Mouse (Mus musculus) intestine, embryonic 15.5 days (tissue): ENCODE results near the gene Dmap1. TPM values are rescaled to one million over a fixed set of nuclear protein-coding genes. Genes with fewer than 3 reads are reported as not detected.

Experiments
- ATAC-seq: fragments of 200-750 bp; cut with Nextera tagmentation; 2 replicates; pipeline ENCODE4 v1.8.0; 2017; ENCODE audit warnings: moderate TSS enrichment, moderate library complexity
- H3K27ac ChIP-seq: fragments of 300-500 bp; sonication (generic); 2 replicates; pipeline ENCODE4 v1.5.1; 2015; ENCODE audit warnings: mild to moderate bottlenecking, inconsistent platforms
- H3K27me3 ChIP-seq: fragments of 300-500 bp; sonication (generic); replicated peaks from 2 replicates; pipeline ENCODE4 v1.6.1; 2015; ENCODE audit warnings: inconsistent platforms
- H3K36me3 ChIP-seq: fragments of 300-500 bp; sonication (generic); 2 replicates; pipeline ENCODE4 v1.6.1; 2015; ENCODE audit warnings: inconsistent platforms
- H3K4me1 ChIP-seq: fragments of 300-500 bp; sonication (generic); replicated peaks from 2 replicates; pipeline ENCODE4 v1.6.1; 2015; ENCODE audit warnings: inconsistent platforms
- H3K4me2 ChIP-seq: fragments of 300-500 bp; sonication (generic); replicated peaks from 2 replicates; pipeline ENCODE4 v1.6.1; 2015; ENCODE audit warnings: mild to moderate bottlenecking, inconsistent platforms
- H3K4me3 ChIP-seq: fragments of 300-500 bp; sonication (generic); replicated peaks from 2 replicates; pipeline ENCODE4 v1.5.1; 2015; ENCODE audit warnings: inconsistent platforms
- H3K9ac ChIP-seq: fragments of 300-500 bp; sonication (generic); 2 replicates; pipeline ENCODE4 v1.6.1; 2015; ENCODE audit warnings: inconsistent platforms
- H3K9me3 ChIP-seq: fragments of 300-500 bp; sonication (generic); 2 replicates; pipeline ENCODE4 v1.6.1; 2016; ENCODE audit warnings: inconsistent platforms
- WGBS: fragments of 180-500 bp; shearing (Covaris S2); methylation state at CpG from one replicate; pipeline ENCODE4 v1.1.7; 2015; 5-methylcytosine and 5-hydroxymethylcytosine counted together
- polyA plus RNA-seq: library from polyadenylated mRNA; unstranded; fragments of >200 nt; fragmentation: Nextera tagmentation; extraction: Ambion mirVana; gene quantifications from 2 replicates; pipeline ENCODE4 v1.2.1, GENCODE M21; 2015

The Dmap1 gene
- polyA plus RNA-seq, 1 experiment from 2014 or later = 44.8 TPM

- no peak for ATAC-seq
Measured at GRCm38 (mm10) chr4:117654016-117654702, 27.9 kb downstream of the Dmap1 start.

GRCm38 (mm10) chr4:117652727-117653126 is 29.3 kb downstream of the Dmap1 start:
- Histone ChIP-seq H3K27me3 (no peaks in the 10 kb centered on the region), H3K27ac (no peak overlapping the region), H3K36me3 (0 out of 2 replicates have a peak, but pooled peaks cover 2% of the 10 kb centered on the region), H3K4me1 (0 out of 2 replicates have a peak, but pooled peaks cover 2% of the 10 kb centered on the region), H3K4me2 (no peak overlapping the region), H3K9me3 (no peaks in the 10 kb centered on the region), H3K4me3 (no peak overlapping the region), H3K9ac (no peak overlapping the region)
- no peak for ATAC-seq
- WGBS = 60% methylated on average over 5 of the region's 5 CpGs

More at GRCm38 (mm10) chr4:117654016-117654702, 27.9 kb downstream of the Dmap1 start:
- WGBS = 33% methylated on average over 10 of the region's 10 CpGs
- Histone ChIP-seq H3K27ac (no peak overlapping the region), H3K4me2 (no peak overlapping the region), H3K36me3 (0 out of 2 replicates have a peak, but pooled peaks cover 2% of the 10 kb centered on the region), H3K4me1 (peaks cover 13% of the 10 kb centered on the region; the same call in 1 of the 2 replicates), H3K9ac (no peak overlapping the region), H3K4me3 (no peak overlapping the region), H3K9me3 (no peaks in the 10 kb centered on the region), H3K27me3 (no peaks in the 10 kb centered on the region)

GRCm38 (mm10) chr4:117651626-117652101 is 30.4 kb downstream of the Dmap1 start:
- Histone ChIP-seq H3K9me3 (no peaks in the 10 kb centered on the region), H3K9ac (no peak overlapping the region), H3K4me1 (peaks cover 6% of the 10 kb centered on the region), H3K36me3 (0 out of 2 replicates have a peak, but pooled peaks cover 2% of the 10 kb centered on the region), H3K27me3 (no peaks in the 10 kb centered on the region), H3K4me2 (no peak overlapping the region), H3K4me3 (no peak overlapping the region), H3K27ac (no peak overlapping the region)
- no peak for ATAC-seq
- WGBS = 48% methylated on average over 8 of the region's 8 CpGs

GRCm38 (mm10) chr4:117646926-117647755 is 34.9 kb downstream of the Dmap1 start:
- Histone ChIP-seq H3K27ac (no peak overlapping the region), H3K9me3 (no peaks in the 10 kb centered on the region), H3K4me1 (peaks cover 22% of the 10 kb centered on the region), H3K36me3 (no peaks in the 10 kb centered on the region), H3K9ac (no peak overlapping the region), H3K27me3 (no peaks in the 10 kb centered on the region), H3K4me2 (no peak overlapping the region), H3K4me3 (no peak overlapping the region)
- 72% methylated on average over 23 of the region's 23 CpGs for WGBS
- ATAC-seq = no peak

- WGBS = 66% methylated on average over 8 of the region's 8 CpGs
- H3K27ac ChIP-seq = no peak overlapping the region
Measured at GRCm38 (mm10) chr4:117646496-117646895, 35.6 kb downstream of the Dmap1 start.

GRCm38 (mm10) chr4:117645859-117646258 is 36.2 kb downstream of the Dmap1 start:
- Histone ChIP-seq H3K36me3 (no peaks in the 10 kb centered on the region), H3K4me3 (no peak overlapping the region), H3K9me3 (no peaks in the 10 kb centered on the region), H3K9ac (no peak overlapping the region), H3K27me3 (no peaks in the 10 kb centered on the region), H3K4me1 (peaks cover 29% of the 10 kb centered on the region), H3K27ac (peak overlapping the region; percentile 19; the same call in 1 of the 2 replicates), H3K4me2 (no peak overlapping the region)
- ATAC-seq = peak; percentile 80
- 51% methylated on average over 2 of the region's 2 CpGs for WGBS

More at GRCm38 (mm10) chr4:117646496-117646895, 35.6 kb downstream of the Dmap1 start:
- Histone ChIP-seq H3K9ac (no peak overlapping the region), H3K27me3 (no peaks in the 10 kb centered on the region), H3K4me3 (no peak overlapping the region), H3K4me2 (no peak overlapping the region), H3K36me3 (no peaks in the 10 kb centered on the region), H3K9me3 (no peaks in the 10 kb centered on the region), H3K4me1 (peaks cover 24% of the 10 kb centered on the region)
- ATAC-seq = no peak

GRCm38 (mm10) chr4:117645031-117645435 is 37.0 kb downstream of the Dmap1 start:
- no peak for ATAC-seq
- H3K9ac ChIP-seq = no peak overlapping the region

GRCm38 (mm10) chr4:117641804-117642203 is 40.3 kb downstream of the Dmap1 start:
- Histone ChIP-seq H3K9ac (no peak overlapping the region), H3K36me3 (no peaks in the 10 kb centered on the region), H3K4me1 (peaks cover 26% of the 10 kb centered on the region), H3K27me3 (no peaks in the 10 kb centered on the region), H3K27ac (no peak overlapping the region), H3K4me2 (no peak overlapping the region), H3K9me3 (no peaks in the 10 kb centered on the region), H3K4me3 (no peak overlapping the region)
- peak; percentile 60 for ATAC-seq
- WGBS = 60% methylated on average over 1 of the region's 1 CpGs

More at GRCm38 (mm10) chr4:117645031-117645435, 37.0 kb downstream of the Dmap1 start:
- no peak overlapping the region for H3K4me3 ChIP-seq
- H3K27me3 ChIP-seq = no peaks in the 10 kb centered on the region
- WGBS = 65% methylated on average over 22 of the region's 22 CpGs
- peaks cover 29% of the 10 kb centered on the region for H3K4me1 ChIP-seq
- no peaks in the 10 kb centered on the region for H3K9me3 ChIP-seq
- no peaks in the 10 kb centered on the region for H3K36me3 ChIP-seq
- H3K27ac ChIP-seq = no peak overlapping the region
- H3K4me2 ChIP-seq = no peak overlapping the region

GRCm38 (mm10) chr4:117640925-117641703 is 41.0 kb downstream of the Dmap1 start:
- no peak overlapping the region for H3K4me2 ChIP-seq
- ATAC-seq = no peak
- no peaks in the 10 kb centered on the region for H3K36me3 ChIP-seq
- no peak overlapping the region; the same call in 1 of the 2 replicates for H3K27ac ChIP-seq
- peaks cover 20% of the 10 kb centered on the region for H3K4me1 ChIP-seq
- H3K9me3 ChIP-seq = no peaks in the 10 kb centered on the region
- 98% methylated on average over 1 of the region's 1 CpGs for WGBS
- H3K4me3 ChIP-seq = no peak overlapping the region
- H3K27me3 ChIP-seq = no peaks in the 10 kb centered on the region
- no peak overlapping the region for H3K9ac ChIP-seq

GRCm38 (mm10) chr4:117636891-117637613 is 45.0 kb downstream of the Dmap1 start:
- WGBS = 78% methylated on average over 22 of the region's 22 CpGs
- no peak overlapping the region for H3K9ac ChIP-seq
- no peaks in the 10 kb centered on the region for H3K9me3 ChIP-seq
- H3K4me2 ChIP-seq = no peak overlapping the region
- H3K4me1 ChIP-seq = peaks cover 22% of the 10 kb centered on the region
- ATAC-seq = no peak
- H3K36me3 ChIP-seq = no peaks in the 10 kb centered on the region
- H3K27ac ChIP-seq = no peak overlapping the region
- no peak overlapping the region for H3K4me3 ChIP-seq
- no peaks in the 10 kb centered on the region for H3K27me3 ChIP-seq

- Histone ChIP-seq H3K4me3 (no peak overlapping the region), H3K9me3 (no peaks in the 10 kb centered on the region), H3K9ac (no peak overlapping the region), H3K27ac (no peak overlapping the region), H3K4me1 (peaks cover 18% of the 10 kb centered on the region), H3K36me3 (no peaks in the 10 kb centered on the region), H3K27me3 (no peaks in the 10 kb centered on the region), H3K4me2 (no peak overlapping the region)
- no peak for ATAC-seq
- 88% methylated on average over 4 of the region's 4 CpGs for WGBS
Measured at GRCm38 (mm10) chr4:117636152-117636551, 45.9 kb downstream of the Dmap1 start.
